Mouse (Mus musculus) cerebellum, adult 8-10 months (tissue): ENCODE data around the gene Apopt1.

ENCODE experiments used
- DNase-seq: peaks from one replicate; pipeline ENCODE4 v3.0.0; 2022

The Apopt1 gene

DNA sequence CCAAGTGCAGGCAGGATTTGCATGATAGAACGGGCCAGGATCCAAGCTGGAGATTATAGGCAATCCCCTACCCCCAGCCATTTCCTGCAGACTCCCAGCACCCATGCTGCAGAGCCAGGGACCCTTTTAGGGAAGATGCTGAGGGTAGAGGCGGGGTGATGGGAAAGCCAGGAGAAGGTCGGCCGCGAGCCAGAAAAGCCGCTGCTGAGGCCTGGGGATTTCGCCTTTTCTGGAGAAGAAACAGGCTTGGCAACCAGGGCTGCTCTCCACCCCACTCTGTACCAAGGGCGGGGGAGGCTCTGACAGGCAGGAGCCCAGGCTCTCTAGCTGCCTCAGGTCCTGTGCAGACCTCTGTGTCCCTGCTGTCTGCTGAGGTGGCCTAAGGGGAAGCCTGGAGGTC is 31.8 kb upstream of the Apopt1 start:
- no peak for DNase-seq

DNA sequence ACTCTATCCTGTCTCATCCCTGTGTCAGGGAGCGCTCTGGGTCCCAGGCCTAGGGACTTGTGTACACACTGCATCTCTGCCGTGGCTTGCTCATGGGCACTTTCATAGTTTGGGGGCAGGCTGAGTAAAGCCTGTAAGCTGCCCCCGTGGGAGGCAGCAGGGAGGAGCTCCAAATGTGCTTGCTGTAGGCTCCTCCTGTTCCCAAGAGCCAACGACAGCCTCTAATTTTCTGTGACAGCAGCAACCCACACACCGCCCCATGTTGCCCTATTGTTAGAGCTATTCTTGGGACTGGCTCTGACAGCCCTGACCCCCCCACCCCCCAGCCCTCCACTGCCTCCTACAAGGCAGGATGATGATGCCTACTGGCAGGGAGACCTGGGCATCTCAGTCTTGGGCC is 31.1 kb upstream of the Apopt1 start:
- no peak for DNase-seq

DNA sequence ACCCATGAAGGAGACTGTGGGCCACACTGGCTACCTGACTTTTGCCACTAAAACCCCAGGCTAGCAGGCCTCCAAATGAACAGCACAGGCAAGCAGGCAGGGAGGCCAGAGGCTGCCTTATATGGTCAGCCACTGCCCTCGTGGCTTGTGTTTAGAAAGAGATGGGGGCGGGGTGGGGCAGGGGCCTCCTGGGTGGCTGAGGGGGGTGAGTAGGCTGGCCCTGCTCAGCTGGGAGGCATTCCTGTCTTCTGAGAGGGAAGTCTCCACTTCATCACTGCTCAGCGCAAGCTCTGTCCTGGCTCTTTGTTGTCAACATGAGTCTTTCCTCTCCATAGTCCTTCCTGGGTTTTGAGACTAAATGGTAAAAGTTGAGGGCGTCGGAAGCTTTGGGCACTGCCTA is 30.3 kb upstream of the Apopt1 start:
- no peak for DNase-seq

DNA sequence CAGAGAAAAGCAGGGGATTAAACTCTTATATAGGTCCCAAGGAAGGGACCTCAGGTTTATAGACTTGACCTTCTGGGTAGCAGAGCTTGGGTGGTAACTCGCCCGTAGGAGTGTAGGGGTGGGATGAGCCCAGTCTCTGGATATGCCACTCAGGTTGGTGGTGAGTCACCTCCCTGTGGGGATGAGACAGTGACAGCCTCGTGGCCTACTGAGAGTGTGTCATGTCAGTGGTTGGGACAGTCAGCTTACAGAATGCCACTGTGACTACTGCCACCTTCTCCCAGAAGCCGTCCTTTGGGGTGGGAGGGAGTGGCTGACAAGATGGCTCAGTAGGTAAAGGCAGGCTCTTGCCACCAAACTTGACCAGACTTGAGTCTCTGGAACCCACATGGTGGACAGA is 26.7 kb upstream of the Apopt1 start:
- no peak for DNase-seq

DNA sequence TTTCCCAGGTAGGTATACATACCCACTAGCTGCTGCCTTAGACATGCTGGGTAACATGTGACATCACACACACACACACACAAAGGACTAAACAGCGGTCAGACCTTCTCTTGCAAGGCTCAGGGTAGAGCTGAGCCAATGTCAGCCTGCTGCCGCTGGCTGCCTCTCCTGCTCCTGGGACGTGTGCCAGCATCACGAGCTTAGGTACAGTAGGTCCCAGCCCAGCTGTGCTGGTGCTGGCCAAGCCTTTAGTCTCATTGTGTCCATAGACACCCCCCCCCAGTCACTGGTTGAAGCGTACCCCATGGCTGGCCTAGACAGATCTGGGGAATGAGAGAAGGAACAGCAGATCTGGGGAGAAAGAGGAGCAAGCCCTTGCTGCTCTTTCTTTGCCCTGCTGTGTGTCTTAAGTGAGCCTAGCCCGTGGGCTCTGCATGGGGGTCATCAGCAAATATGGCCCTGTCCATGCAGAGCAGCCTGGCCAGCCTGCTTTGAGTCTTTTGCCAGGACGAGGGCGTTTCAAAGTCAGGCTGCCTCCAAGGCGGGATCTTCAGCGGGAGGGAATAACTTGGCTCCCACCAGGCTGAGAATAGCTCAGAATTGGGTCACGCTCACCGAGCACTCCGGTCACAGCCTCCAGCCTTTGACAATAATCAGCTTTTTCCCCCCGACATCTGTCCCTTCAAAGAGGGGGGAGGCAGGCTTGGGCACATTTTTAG is 25.6 kb upstream of the Apopt1 start:
- peak; percentile 70 for DNase-seq

DNA sequence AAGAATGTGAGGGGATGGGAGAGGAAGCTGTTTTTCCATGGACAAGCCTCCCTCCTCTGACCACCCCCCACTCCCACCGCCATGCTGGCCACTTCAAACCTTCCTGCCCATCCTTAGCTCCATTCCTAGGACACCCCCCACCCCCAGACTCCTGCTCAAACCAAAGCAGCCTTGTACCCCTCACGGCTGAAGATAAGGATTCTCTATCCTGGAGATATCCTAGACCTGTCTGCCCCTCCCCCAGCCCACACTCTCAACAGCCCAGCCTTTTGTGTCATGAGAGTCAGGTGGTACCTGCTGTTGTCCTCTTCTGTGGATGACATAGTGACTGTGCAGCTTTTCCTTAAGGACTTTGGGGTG is 25.0 kb upstream of the Apopt1 start:
- DNase-seq = no peak

DNA sequence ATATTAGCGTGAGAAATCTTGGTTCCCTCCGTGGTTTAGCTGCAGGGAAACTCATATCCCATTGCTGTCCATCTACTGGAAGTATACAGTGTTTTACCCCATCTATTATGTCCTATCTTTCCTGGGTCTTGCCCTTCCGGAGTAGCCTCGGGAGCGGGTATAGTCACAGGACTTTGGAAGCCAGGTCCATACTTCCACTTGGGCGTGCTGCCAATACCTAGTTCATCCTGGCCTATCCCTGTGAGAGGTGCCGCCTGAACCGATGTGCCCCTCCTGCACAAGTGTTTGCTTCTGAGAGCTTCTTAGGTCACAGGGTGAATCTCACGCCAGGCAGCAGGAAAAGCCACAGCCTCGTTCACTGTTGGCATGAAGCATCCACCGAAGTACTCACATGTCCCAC is 23.6 kb upstream of the Apopt1 start:
- DNase-seq = no peak

DNA sequence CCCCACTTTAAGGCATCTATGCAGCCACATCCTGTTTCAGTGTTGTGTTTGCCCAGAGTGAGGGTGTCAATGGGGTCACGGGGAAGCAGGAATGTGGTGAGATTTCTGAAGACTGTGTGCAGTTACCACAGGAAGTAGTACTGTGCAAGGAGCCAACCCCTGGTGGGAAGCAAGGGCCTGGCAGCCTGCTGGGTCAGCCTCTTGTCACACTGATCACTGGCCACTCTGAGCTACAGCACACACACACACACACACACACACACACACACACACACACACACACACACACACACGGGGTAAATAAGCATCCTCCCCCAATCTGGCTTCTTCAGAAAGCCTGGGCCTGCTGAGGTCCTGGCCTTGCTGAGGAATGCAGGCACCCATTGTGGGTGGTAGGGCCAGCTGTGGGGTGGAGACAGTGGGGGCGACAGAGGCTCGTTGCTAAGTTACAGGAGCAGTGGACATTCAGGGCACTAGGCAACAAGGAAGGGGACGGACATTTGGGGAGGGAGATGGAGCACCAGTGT is 21.7 kb upstream of the Apopt1 start:
- no peak for DNase-seq

DNA sequence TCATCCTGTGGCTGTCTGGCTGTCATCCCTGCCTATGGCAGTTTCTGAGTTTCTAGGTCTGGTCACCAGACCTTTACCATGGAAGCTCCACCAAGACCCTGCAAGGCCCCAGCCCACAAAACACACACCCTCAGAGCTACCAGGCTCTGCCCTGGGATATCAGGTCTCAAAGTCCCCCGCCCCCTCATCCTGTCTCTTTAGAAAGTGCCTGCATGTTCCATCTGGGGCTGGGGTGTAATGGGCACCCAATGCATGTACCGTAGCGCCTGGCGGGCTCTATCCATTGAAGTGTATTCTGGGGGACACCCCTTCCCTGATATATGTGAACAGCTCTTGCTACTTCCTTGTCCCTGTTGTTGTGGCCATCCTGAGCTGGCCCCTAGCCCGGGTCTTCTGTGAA is 20.2 kb upstream of the Apopt1 start:
- no peak for DNase-seq

DNA sequence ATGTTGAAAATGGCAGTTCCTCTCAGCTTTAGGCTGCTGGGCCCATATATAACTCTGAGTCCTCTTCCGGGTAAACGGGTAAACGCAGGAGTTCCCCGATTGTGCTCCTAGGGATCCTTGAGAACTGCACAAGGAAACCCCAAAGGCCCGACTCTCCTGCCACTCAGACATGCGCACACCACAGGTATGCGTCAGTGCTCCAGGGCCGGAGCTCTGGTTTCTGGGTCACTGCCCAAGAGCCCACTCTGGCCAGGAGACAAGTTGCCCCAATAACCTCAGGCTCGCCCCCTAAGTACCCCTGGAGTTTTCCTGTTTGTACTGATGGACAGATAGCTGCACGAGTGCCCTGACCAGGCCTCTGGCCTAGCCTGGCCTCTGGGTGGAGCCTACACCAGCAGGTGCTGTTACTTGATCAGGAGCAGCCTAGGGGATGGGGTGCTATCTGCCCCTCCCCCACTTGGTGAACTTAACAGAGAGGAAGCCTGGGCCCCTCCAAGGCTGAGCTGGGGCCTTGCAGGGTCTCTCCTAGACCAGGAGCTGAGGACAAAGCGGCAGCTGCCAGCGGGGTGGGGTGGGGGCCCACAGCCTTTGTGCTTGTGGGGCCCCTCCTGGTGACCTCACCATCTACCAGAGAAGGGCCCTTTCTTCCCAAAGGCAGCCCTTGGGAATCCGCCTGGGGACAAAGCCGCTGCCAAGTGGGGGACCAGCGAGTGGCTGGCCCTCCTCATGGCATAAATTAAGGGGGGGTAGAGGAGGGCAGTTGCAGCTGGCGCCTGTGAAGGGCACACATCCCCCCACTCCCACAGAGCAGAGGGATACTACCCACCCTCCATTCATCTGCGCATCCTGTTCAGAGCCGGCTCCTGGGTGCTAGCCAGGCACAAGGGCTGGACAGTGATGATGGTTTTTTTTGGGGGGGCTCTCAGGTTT is 19.5 kb upstream of the Apopt1 start:
- peak; percentile 49 for DNase-seq

DNA sequence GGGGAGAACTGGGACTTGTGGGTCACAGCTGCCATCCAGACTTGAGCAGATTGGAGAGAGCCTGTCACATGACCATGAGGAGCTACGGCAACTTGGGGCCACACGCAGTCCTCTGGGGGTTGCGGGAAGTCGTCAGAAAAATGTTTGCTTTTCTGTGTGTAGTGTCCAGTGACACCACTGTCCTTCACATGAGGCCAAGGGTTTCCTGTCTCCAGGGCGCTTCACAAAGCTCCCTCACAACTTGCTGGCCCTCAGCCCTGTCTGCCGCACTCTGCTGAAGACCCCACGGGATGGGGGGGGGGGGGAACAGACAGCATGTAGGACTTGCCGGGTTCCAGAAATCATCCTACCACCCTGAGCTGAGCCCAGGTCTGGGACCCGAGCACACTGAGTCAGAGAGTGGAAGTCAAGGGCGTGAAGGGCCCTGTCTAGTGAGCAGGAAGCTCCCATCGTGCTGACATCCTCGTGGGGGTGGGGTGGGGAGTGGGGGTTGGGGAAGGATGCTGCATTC is 18.7 kb upstream of the Apopt1 start:
- DNase-seq = no peak

DNA sequence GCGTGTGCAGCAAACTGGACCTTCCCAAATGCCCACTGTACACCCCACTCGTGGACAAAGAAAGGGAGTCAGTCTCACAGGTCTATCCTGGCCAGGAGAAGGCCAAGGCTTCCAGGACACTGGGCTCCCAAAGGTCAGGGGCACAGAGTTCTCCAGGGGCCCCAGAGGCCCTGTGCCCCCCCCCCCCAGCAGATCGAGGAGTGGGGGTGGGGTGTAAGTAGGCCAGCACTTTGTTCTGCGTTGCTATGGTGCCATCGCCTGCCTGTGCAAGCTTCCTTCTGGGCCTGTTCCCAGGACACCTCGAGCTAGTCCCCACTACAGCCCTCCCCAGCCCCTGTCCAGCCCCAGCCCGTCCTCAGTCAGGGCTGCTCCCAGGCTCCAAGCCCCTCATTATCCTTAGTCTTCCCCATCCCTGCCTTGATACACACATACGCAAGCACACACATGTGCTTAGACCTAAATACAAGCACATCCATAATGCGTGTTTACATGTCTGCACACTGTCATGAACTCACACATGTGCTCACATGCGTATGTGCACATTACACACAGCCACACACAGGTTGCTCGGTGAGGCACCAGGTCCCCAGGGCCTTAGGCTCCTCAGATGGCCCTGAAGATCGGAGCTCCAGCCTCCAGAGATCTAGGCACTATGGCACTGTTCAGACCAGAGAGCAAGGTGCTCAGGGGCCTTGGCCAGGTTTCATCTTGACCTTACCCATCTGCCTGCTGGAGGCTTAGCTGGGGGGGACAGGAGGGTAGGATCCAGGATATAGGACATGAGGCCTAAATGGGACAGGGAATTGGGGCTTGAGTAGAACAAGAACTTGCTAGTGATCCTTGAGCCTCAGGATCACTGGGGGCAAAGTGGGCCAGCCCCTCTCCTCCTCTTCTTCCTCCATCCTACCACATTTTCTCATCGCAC is 17.9 kb upstream of the Apopt1 start:
- DNase-seq = no peak

DNA sequence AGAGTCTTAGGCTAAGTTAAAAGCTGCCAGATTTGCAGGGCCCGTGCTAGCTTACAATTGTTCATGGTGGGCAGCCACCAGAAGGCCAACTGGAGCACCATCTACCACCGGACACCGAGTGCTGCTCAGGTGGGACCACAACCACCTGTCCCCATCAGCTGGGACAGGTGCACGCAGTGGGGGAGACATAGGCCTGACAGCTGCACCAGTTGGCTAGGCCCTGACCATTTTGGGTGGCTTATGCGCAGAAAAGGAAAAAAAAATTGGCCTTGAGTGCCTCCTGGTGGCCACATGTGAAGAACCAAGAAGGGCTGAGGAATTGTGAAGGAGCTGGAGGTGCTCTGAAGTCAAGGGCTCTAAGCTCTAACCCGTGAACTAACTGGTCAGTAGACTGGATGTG is 16.8 kb upstream of the Apopt1 start:
- DNase-seq = peak; percentile 88

DNA sequence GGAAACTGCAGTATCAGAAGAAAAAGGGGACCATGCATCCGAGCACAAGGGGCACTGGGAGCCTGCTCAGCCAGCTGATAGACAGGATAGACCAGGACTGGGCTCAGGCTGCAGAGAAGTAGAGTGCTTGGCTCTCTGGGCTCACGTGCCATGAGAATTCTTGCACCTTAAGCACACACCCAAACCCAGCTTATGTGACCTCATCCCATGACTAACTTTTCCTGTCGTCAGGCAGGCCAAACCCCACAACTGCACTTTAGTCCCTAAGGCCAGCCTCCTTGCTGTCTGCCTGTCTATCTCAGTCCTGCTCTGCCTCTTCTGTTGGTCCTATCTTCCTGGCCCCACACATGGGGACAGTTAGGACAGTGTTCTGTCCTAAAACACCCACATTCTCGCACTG is 15.4 kb upstream of the Apopt1 start:
- no peak for DNase-seq

DNA sequence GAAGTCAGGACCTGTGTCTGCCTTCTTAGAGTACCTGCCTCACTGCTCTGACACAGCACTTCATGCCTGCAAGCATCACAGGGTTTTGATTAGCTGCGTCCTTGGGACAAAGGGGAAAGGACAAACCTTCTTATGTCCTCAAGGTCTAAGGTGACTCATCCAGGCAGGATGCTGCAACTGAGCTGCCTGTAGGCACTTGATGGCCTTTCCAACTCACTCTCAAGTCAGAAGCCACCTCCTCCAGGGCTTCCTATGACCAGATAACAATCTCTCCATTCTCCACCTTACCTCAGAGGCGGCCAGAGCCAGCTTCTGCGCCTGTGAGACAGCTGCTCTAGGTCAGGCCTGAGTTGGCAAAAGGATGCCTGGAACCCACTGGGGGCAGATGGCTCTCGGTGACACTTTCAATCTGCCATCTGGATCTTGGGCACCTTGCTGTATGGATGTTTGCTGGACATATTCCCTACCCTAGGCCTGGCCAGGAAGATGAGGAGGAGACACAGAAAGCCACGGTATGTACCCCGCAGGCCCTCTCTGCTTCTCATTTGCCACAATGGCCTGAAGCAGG is 14.6 kb upstream of the Apopt1 start:
- peak; percentile 74 for DNase-seq

DNA sequence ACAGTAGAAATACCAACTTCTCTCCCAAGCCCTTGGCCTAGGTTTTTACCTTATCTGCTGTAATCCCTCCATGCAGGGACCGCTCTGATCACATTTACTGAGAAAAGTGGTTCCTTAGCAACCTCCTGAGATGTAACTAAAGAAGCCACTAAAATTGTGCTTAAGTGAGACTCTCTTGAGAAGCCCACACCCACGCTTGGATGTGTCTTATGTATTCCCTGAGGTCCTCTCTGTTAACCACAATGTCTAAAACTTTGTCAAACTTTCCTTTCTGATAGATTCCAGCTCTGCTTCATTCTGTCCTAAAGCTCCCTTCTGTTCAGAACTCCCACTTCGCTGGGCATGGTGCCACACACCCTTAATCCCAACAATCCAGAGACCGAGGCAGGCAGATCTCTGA is 13.5 kb upstream of the Apopt1 start:
- DNase-seq = no peak

DNA sequence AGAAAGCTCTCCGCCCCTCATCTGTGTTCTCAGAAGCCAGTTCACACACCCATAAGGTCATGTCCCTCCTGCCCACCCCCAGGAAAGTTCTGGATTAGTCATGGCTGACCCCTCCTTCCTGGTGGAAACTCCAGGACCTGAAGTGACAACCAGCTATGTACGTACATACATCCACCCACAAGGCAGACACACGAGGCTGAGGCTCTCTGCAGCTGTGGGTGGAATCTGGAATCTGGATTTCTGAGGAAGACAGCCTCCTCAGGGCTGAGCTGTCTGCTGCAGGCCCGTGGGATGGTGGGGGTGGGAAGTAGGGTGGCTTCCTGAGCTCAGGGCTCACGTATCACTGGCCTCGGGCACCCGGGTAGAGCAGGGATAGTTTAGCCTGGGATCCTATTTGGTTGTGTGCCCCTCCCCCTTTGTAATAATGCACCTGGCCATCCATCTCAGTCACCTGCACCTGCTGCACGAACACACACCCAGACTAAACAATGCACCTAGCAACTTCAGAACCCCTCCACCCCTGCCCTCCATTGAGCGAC is 12.1 kb upstream of the Apopt1 start:
- DNase-seq = no peak

DNA sequence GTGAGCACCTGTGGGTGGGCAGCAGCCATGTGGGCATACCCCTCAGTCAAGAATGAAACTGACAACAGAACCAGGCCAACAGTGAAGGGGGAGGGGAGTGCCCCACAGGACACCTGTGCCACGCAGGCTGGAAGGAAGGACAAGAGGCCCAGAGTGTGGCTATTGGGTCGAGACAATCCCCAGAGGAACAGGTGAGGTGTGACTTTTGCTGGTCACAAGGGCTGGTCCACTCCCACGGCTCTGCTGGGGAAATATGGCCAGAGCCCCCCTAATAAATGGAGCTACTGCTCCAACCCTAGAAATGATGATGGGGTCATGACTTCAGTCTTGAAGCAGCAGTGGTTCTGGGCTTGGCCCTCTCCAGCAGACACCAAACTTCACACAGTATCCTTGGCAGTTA is 9.8 kb upstream of the Apopt1 start:
- no peak for DNase-seq

DNA sequence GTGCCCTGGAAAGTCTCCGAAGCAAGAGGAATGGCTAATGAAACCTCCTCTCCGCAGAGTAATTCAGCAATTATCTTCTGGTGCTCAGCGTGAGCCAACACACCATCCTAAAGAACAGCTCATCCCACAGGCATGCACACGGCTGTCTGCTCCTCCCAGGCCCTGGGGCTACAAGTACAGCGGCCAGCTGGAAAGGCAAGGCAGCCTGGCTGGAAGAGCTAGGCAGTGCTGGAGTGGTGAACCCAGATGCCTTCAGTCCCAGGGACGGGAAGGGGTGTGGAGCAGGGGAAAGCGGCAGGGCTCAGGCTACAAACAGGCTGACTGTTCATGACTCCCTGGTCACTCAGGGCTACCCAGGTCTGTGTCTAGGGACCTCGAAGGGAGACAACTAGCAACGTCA is 8.5 kb upstream of the Apopt1 start:
- no peak for DNase-seq

DNA sequence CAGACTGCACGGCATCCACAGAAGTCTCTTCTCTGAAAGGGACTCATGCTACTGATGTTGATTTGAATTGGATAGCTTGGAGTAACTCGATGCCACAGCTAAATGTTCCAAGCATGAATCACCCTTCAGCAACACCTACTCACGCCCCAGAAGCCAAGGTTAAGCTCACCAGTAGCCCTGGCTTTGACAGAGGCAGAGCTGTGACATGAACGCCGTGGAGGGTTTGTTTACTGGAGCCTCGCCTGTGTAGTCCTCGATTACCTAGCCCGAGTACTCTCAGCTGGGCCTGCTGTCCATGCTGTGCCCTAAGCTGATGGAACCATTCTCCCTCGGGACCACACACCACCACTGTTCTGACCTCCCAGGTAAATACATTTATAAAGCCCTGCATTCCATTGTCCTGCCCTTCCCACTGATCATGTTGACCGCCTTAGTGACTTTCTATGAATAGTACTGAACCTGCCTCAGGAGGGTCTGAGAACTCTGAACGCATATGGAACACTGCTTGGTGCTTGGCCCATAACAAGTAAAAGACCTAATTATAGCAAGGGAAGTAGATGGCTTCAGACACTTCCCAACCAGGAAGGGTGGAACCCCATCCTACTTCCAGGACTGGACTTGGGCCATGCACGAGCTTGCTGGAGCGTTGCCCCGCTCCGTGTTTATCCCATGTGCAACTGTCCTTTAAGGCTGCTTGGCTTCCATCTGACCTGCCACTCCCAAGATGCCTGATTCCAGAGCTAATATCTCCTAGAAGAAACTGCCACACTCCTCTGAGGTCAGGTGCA is 7.7 kb upstream of the Apopt1 start:
- DNase-seq = no peak

DNA sequence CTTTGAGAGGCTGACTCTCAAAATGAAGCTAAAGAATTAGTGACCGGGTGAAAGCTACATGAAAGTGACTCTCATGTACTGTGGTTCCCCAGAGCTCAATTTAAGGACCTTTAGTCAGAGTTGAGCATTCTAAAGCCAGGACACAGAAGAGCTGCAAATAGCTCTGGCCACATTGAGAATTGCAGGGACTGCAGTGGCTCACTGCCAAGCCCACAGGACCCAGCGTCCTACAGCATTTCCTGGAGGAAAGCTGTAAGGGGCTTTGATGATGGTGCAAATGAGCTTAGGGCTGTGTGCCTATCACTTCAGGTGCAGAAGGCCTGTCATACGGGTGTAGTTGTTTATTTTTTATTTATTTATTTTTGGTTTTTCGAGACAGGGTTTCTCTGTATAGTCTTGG is 4.9 kb upstream of the Apopt1 start:
- DNase-seq = no peak
